Mouse (Mus musculus) neural tube, embryonic 15.5 days (tissue): ENCODE results near the gene Slc25a11. TPM values are rescaled to one million over a fixed set of nuclear protein-coding genes. Genes with fewer than 3 reads are reported as not detected.

Experiments used
- ATAC-seq: fragments of 200-750 bp; cut with Nextera tagmentation; 2 replicates; pipeline ENCODE4 v1.8.0; 2017; ENCODE audit warnings: mild to moderate bottlenecking, moderate TSS enrichment, moderate library complexity; ENCODE audit not compliant: low FRiP score
- H3K27ac ChIP-seq: fragments of 300-500 bp; sonication (generic); replicated peaks from 2 replicates; pipeline ENCODE4 v1.5.1; 2015; ENCODE audit warnings: mild to moderate bottlenecking, inconsistent platforms
- H3K27me3 ChIP-seq: fragments of 300-500 bp; sonication (generic); replicated peaks from 2 replicates; pipeline ENCODE4 v1.6.1; 2015; ENCODE audit warnings: inconsistent platforms
- H3K36me3 ChIP-seq: fragments of 300-500 bp; sonication (generic); 2 replicates; pipeline ENCODE4 v1.6.1; 2015; ENCODE audit warnings: inconsistent platforms
- H3K4me1 ChIP-seq: fragments of 300-500 bp; sonication (generic); 2 replicates; pipeline ENCODE4 v1.6.1; 2015; ENCODE audit warnings: inconsistent platforms
- H3K4me2 ChIP-seq: fragments of 300-500 bp; sonication (generic); 2 replicates; pipeline ENCODE4 v1.6.1; 2015; ENCODE audit warnings: inconsistent platforms, mild to moderate bottlenecking, moderate library complexity
- H3K4me3 ChIP-seq: fragments of 300-500 bp; sonication (generic); replicated peaks from 2 replicates; pipeline ENCODE4 v1.5.1; 2015; ENCODE audit warnings: mild to moderate bottlenecking, inconsistent platforms
- H3K9ac ChIP-seq: fragments of 300-500 bp; sonication (generic); replicated peaks from 2 replicates; pipeline ENCODE4 v1.6.1; 2015; ENCODE audit warnings: mild to moderate bottlenecking, inconsistent platforms
- H3K9me3 ChIP-seq: fragments of 300-500 bp; sonication (generic); replicated peaks from 2 replicates; pipeline ENCODE4 v1.6.1; 2016; ENCODE audit warnings: inconsistent platforms
- WGBS: fragments of 180-500 bp; shearing (Covaris S2); methylation state at CpG from one replicate; pipeline ENCODE4 v1.1.7; 2015; ENCODE audit warnings: mixed read lengths; 5-methylcytosine and 5-hydroxymethylcytosine counted together
- polyA plus RNA-seq: library from polyadenylated mRNA; unstranded; fragments of >200 nt; fragmentation: Nextera tagmentation; extraction: Ambion mirVana; gene quantifications from 2 replicates; pipeline ENCODE4 v1.2.1, GENCODE M21; 2015

Slc25a11 gene
- polyA plus RNA-seq, 1 experiment from 2014 or later = 169 TPM

GRCm38 (mm10) chr11:70678576-70678975 is 31.3 kb upstream of the Slc25a11 start:
- Histone ChIP-seq H3K27me3 (no peaks in the 10 kb centered on the region), H3K4me1 (peaks cover 10% of the 10 kb centered on the region), H3K9ac (no peak overlapping the region), H3K36me3 (peaks cover 77% of the 10 kb centered on the region), H3K27ac (no peak overlapping the region), H3K9me3 (no peaks in the 10 kb centered on the region), H3K4me2 (no peak overlapping the region), H3K4me3 (no peak overlapping the region)
- ATAC-seq = no peak
- 65% methylated on average over 2 of the region's 2 CpGs for WGBS

DNA sequence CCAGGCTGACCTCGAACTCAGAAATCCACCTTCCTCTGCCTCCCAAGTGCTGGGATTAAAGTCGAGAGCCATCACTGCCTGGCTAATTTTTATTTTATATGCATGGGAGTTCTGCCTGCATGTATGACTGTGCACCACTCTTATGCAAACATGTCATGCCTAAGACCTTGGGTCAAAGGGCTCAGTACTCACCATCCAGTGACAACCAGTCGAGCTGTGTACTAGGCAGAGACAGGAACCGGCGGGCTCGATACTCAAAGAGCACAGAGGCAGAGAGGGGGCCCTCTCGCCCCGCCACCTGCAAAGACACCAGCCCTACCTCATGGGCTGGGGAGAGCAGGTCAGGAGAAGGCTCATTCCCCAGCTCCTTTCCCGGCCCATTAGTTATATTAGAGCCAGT is 30.8 kb upstream of the Slc25a11 start:
- Histone ChIP-seq H3K4me1 (peaks cover 10% of the 10 kb centered on the region), H3K4me3 (no peak overlapping the region), H3K36me3 (peaks cover 75% of the 10 kb centered on the region), H3K9ac (no peak overlapping the region), H3K27ac (no peak overlapping the region), H3K27me3 (no peaks in the 10 kb centered on the region), H3K4me2 (no peak overlapping the region), H3K9me3 (no peaks in the 10 kb centered on the region)
- WGBS = 88% methylated on average over 8 of the region's 9 CpGs
- ATAC-seq = no peak

GRCm38 (mm10) chr11:70674501-70674900 is 27.2 kb upstream of the Slc25a11 start:
- Histone ChIP-seq H3K36me3 (peaks cover 63% of the 10 kb centered on the region), H3K27ac (no peak overlapping the region), H3K4me1 (peaks cover 21% of the 10 kb centered on the region), H3K4me2 (no peak overlapping the region), H3K27me3 (no peaks in the 10 kb centered on the region), H3K9me3 (no peaks in the 10 kb centered on the region), H3K9ac (no peak overlapping the region), H3K4me3 (no peak overlapping the region)
- WGBS = 78% methylated on average over 11 of the region's 11 CpGs
- no peak for ATAC-seq

- ATAC-seq = no peak
- 63% methylated on average over 6 of the region's 6 CpGs for WGBS
- Histone ChIP-seq H3K36me3 (peaks cover 58% of the 10 kb centered on the region), H3K9me3 (no peaks in the 10 kb centered on the region), H3K4me1 (peaks cover 21% of the 10 kb centered on the region), H3K9ac (no peak overlapping the region), H3K27me3 (no peaks in the 10 kb centered on the region), H3K27ac (no peak overlapping the region), H3K4me3 (no peak overlapping the region), H3K4me2 (no peak overlapping the region)
These were observed 26.7 kb upstream of the Slc25a11 start for GRCm38 (mm10) chr11:70674014-70674413.

DNA sequence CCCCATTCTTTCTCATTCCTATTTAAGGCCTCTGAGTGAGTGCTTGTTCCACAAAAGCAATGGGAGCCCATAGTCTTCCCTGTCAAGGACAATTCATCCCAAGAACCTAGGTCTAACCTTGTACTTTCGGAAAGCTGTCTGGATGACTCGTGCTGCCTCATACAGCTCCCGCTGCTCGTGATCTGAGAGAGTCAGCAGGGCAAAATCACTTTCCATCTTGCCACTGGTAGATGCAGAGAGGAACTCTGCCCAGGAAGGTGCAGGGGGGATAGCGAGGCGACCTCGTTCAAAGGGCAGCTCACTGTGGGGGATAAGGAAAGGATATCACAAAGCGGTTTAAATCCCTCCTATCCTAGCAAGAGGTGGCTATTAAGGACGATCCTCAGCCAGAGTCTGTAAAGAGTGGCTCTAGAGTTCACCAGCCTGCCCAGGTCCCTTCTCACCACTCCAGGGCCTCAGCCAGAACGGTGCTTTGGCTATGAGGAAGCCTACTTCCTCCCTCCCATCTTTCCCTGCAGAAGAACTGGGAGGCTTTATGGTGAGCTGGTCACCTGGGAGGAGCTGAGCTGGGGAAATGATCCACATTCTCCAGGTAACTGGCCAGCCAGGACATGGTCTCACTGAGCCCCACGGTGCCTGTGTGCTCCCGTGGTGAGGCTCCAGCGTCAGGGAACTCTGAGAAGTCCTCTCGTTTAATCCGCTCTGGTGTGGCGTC is 24.2 kb upstream of the Slc25a11 start:
- Histone ChIP-seq H3K9ac (peak overlapping the region; percentile 70; the same call in 1 of the 2 replicates), H3K4me3 (no peak overlapping the region), H3K9me3 (no peaks in the 10 kb centered on the region), H3K27me3 (no peaks in the 10 kb centered on the region), H3K36me3 (peaks cover 39% of the 10 kb centered on the region), H3K4me2 (peak overlapping the region; percentile 81; the same call in 1 of the 2 replicates), H3K4me1 (peaks cover 39% of the 10 kb centered on the region), H3K27ac (no peak overlapping the region)
- 83% methylated on average over 16 of the region's 16 CpGs for WGBS
- no peak for ATAC-seq

DNA sequence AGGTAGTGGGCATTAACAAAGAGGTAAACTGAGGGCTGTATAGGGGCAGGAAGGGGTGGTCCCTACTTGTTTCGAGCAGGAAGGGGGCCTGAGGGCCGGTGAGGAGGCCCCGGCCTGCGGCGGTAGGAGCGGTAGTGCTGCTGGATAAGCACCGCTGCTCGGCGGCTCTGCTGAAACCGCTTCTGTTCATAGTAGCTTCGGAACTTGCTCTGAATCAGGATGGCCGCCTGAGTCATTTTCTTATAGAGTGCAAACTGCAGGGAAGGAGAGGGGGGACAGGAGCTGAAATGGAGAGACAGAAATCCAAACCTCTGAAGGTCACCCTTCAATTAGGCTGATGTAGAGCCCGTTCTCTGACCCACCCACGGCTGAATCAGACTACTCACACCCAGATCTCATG is 23.2 kb upstream of the Slc25a11 start:
- no peak for ATAC-seq
- Histone ChIP-seq H3K4me3 (peak overlapping the region; percentile 67), H3K4me1 (peaks cover 43% of the 10 kb centered on the region), H3K27me3 (no peaks in the 10 kb centered on the region), H3K4me2 (peak overlapping the region; percentile 81), H3K9ac (peak overlapping the region; percentile 70), H3K9me3 (no peaks in the 10 kb centered on the region), H3K36me3 (peaks cover 33% of the 10 kb centered on the region), H3K27ac (peak overlapping the region; percentile 99)
- 36% methylated on average over 14 of the region's 14 CpGs for WGBS

DNA sequence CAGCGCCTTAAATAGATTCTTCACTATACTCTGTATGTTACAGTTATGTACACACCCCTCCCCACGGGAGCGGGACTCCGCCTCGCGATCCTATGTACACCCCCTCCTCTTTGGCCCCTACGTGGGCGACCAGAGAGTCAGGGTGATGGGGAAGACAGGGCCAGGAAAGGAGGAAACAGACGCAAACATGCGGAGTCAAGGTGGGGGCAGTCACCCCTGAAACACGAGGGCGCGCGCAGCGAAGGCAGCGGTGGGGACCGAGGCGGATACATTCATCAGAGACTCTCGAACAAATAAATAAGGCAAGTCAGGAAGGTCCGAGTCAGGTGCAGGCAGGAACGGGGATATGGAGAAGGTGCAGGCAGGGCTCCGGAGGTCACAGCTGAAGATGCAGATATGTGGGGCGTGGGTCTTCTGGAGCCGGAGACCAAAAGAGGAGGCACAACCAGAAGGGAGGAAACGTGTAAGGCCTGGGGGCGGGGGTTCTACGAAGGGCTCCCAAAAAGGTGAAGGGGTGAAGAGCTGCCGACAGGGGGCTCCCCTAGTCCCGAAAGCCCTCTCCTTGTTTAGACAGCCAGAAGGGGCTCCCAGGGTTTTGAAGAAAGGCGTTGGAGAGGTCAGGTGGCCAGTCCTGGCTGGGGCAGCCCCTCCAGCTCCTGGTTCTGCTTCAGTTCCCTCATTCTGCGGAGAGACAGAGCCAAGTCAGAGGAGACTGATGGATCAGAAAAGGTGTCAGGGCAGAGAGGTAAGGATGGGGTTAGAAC is 22.5 kb upstream of the Slc25a11 start:
- Histone ChIP-seq H3K36me3 (peaks cover 33% of the 10 kb centered on the region), H3K9me3 (no peaks in the 10 kb centered on the region), H3K4me1 (peaks cover 43% of the 10 kb centered on the region), H3K9ac (peak overlapping the region; percentile 70), H3K27ac (peak overlapping the region; percentile 99), H3K4me3 (peak overlapping the region; percentile 67), H3K27me3 (no peaks in the 10 kb centered on the region), H3K4me2 (peak overlapping the region; percentile 81)
- ATAC-seq = peak; percentile 43
- under 1% methylated on average over 31 of the region's 31 CpGs for WGBS

DNA sequence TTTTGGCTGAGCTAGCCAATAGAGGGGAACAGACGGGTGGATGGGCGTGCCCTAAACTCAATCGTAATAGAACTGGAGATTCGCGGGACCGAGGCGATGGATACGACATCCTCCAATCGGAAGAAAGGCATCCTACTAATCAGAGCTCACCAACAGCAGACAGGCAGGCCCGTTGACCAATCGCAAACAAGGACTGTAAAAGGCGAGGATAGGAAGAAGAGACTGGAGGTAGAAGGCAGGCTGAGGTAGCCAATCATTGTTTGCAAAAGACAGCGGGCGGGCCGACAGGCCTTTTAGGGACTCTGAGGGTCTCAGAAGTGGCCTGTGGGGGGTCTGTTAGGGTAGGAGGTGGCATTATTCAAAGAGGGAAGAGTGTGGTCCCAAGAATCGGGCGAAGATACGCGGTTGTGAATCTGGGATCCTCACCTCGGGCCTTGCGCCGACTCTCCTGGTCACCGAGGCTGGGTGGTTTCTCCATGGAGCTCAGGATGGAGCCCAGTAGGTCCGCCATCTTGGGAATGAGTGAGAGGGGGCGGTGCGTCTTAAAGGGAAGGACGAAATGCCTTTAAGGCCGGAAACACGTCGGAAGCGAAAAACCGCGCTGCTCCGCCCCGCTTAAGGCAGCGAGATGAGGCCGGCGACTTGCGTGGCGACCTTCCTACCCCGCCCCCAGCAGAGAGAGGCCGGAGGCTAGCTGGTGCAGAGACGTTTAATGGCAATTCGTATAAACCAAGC is 21.7 kb upstream of the Slc25a11 start, which contains the start of gene Spag7:
Gene Spag7, minus strand, starts transcription at position 646 of the 735 bp plus-strand sequence.
- peak; percentile 96 for ATAC-seq
- Histone ChIP-seq H3K4me1 (peaks cover 43% of the 10 kb centered on the region), H3K4me2 (peak within 1 kb of the TSS; percentile 81), H3K9me3 (no peaks in the 10 kb centered on the region), H3K4me3 (peak within 1 kb of the TSS; percentile 67), H3K27me3 (no peaks in the 10 kb centered on the region), H3K9ac (peak within 1 kb of the TSS; percentile 70), H3K27ac (peak within 1 kb of the TSS; percentile 99), H3K36me3 (peaks cover 35% of the 10 kb centered on the region)
- under 1% methylated on average over 44 of the region's 44 CpGs for WGBS

DNA sequence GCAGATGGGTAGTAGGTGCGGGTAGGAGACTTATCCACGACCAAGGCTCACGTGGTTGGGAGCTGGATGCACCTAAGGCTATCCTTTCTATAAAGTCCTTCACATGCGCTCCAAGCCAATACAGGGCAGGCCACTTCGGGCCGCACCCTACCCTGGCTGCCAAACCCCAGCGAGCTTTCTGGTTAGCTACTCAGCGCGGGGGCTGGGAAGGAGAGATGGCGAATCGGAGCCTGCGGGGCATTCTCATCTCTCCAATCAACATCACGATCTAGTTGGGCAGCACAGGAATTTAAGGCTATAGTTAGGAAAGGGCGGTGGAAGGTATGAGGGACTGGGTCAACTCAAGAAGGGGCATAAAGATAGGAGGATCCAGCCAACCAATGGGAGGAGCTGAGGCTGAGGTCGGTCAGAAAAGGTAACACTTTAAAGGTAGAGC is 21.1 kb upstream of the Slc25a11 start:
- Histone ChIP-seq H3K4me1 (peaks cover 43% of the 10 kb centered on the region), H3K9me3 (no peaks in the 10 kb centered on the region), H3K27me3 (no peaks in the 10 kb centered on the region), H3K36me3 (peaks cover 35% of the 10 kb centered on the region), H3K27ac (peak overlapping the region; percentile 99), H3K4me3 (peak overlapping the region; percentile 67), H3K4me2 (peak overlapping the region; percentile 81), H3K9ac (peak overlapping the region; percentile 70)
- ATAC-seq = no peak; the same call in 1 of the 2 replicates
- WGBS = under 1% methylated on average over 15 of the region's 15 CpGs

DNA sequence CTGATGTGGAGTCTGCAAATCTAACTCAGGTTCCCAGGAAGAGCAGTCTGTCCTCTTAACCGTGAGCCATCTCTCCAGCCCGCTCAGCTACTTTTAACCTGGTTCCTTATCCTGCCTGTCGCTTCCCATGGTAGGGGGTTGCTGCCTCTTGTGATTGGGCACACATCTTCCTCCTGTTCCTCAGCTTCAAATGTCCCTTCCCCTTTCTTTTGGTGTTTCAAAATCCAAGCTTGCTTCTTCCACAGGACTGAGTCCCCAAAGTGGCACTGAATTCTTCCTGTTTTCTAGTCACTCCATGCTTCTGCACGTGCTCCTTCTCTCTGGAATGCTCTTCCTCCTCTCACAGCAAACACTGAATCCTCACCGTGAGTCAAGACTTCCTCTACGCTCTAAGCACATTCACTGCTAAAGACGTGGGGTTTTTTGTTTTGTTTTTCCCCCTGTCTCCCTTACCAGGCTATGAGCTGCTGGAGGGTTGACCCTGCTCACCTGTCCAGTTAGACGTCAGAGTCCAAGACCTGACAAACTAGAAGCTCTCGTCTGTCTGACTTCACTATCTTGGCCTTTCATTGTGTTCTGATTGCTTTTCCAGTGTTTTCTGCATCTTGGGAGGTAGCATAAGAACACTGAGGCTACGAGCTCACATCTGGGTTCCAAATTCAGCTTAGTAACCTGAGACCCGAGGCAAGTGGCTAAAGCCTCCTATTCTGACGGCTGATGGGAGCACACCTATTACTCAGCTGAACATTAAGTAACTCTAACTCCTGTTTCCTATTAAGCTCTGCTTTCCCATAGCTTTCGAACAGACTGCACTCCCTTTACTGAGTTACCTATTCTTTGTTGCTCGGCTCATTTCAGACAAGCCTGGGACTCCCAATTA is 20.2 kb upstream of the Slc25a11 start:
- H3K36me3 ChIP-seq = peaks cover 43% of the 10 kb centered on the region
- WGBS = 83% methylated on average over 14 of the region's 14 CpGs
- ATAC-seq = no peak
- H3K9ac ChIP-seq = peak overlapping the region; percentile 70; the same call in 1 of the 2 replicates
- H3K4me2 ChIP-seq = peak overlapping the region; percentile 81
- H3K27ac ChIP-seq = peak overlapping the region; percentile 99
- peaks cover 43% of the 10 kb centered on the region for H3K4me1 ChIP-seq
- H3K9me3 ChIP-seq = no peaks in the 10 kb centered on the region
- H3K4me3 ChIP-seq = peak overlapping the region; percentile 67
- no peaks in the 10 kb centered on the region for H3K27me3 ChIP-seq

DNA sequence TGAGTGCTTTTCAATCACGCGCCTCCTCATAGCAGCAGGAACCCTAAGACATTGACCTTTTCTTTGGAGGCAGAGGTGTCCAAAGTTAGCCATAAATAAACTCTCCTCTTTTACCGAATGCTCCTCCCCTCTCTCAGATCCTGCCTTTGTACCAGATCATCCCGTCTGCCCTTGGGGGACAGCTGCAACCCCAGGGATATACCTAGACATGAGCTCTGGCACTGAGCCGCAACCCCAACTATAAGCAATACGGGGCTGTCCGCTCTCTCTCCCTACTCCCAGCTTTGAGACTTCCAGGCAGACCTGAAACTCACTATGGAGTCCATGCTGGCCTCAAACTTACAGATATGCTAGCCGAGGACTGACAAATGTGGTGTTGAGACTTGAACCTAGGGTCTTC is 19.4 kb upstream of the Slc25a11 start:
- Histone ChIP-seq H3K4me3 (no peak overlapping the region), H3K27ac (no peak overlapping the region), H3K4me1 (peaks cover 40% of the 10 kb centered on the region), H3K36me3 (peaks cover 41% of the 10 kb centered on the region), H3K9ac (no peak overlapping the region), H3K27me3 (no peaks in the 10 kb centered on the region), H3K4me2 (no peak overlapping the region), H3K9me3 (no peaks in the 10 kb centered on the region)
- no peak for ATAC-seq
- 93% methylated on average over 8 of the region's 8 CpGs for WGBS
